Mouse (Mus musculus) urinary bladder, postnatal 4 days (tissue): ENCODE measurements around the gene Zbtb38.

Source experiments
- DNase-seq, 2 experiments: peaks; one replicate each; pipeline ENCODE4 v3.0.0; 2021 to 2022; ENCODE audit warnings: low spot score in 2 of 2

The Zbtb38 gene

GRCm38 (mm10) chr9:96684866-96685599 lies 67.6 kb downstream of the Zbtb38 start:
- DNase-seq, result peak in 1 of 2 experiments; percentile 50

- DNase-seq, result peak in 1 of 2 experiments; percentile 10
Measured at GRCm38 (mm10) chr9:96684165-96684792, 68.4 kb downstream of the Zbtb38 start.

- DNase-seq, result peak in 1 of 2 experiments; percentile 26
Measured at GRCm38 (mm10) chr9:96678611-96679010, 74.0 kb downstream of the Zbtb38 start.

GRCm38 (mm10) chr9:96677711-96678110 lies 74.9 kb downstream of the Zbtb38 start:
- DNase-seq, result peak in 1 of 2 experiments; percentile 20

- DNase-seq, result peak in 1 of 2 experiments; percentile 17
Measured at GRCm38 (mm10) chr9:96676671-96677070, 76.0 kb downstream of the Zbtb38 start.

- peak in 1 of 2 experiments; percentile 41 for DNase-seq
Measured at GRCm38 (mm10) chr9:96675763-96676640, 76.6 kb downstream of the Zbtb38 start.

- DNase-seq, result peak in 1 of 2 experiments; percentile 58
Measured at GRCm38 (mm10) chr9:96675071-96675762, 77.4 kb downstream of the Zbtb38 start.

GRCm38 (mm10) chr9:96674301-96674700 lies 78.3 kb downstream of the Zbtb38 start:
- DNase-seq, result peak in 1 of 2 experiments; percentile 54

- DNase-seq, result peak in 1 of 2 experiments; percentile 56
Measured at GRCm38 (mm10) chr9:96672466-96672865, 80.2 kb downstream of the Zbtb38 start.

- peak in 1 of 2 experiments; percentile 49 for DNase-seq
Measured at GRCm38 (mm10) chr9:96671249-96671648, 81.4 kb downstream of the Zbtb38 start.

- peak; percentile 91 to 94 for DNase-seq
Measured at GRCm38 (mm10) chr9:96669877-96670276, 82.8 kb downstream of the Zbtb38 start.

- peak; percentile 42 to 76 for DNase-seq
Measured at GRCm38 (mm10) chr9:96668628-96669027, 84.0 kb downstream of the Zbtb38 start.

- peak in 1 of 2 experiments; percentile 12 for DNase-seq
Measured at GRCm38 (mm10) chr9:96660510-96661244, 92.0 kb downstream of the Zbtb38 start.

GRCm38 (mm10) chr9:96659801-96660200 lies 92.8 kb downstream of the Zbtb38 start:
- DNase-seq, result no peak

GRCm38 (mm10) chr9:96653538-96653937 lies 99.1 kb downstream of the Zbtb38 start:
- no peak for DNase-seq

- no peak for DNase-seq
Measured at GRCm38 (mm10) chr9:96652763-96653162, 99.9 kb downstream of the Zbtb38 start.

GRCm38 (mm10) chr9:96650807-96651206 lies 101.8 kb downstream of the Zbtb38 start:
- DNase-seq, result no peak

- DNase-seq, result no peak
Measured at GRCm38 (mm10) chr9:96649924-96650323, 102.7 kb downstream of the Zbtb38 start.

- no peak for DNase-seq
Measured at GRCm38 (mm10) chr9:96649362-96649761, 103.3 kb downstream of the Zbtb38 start.

GRCm38 (mm10) chr9:96646668-96647295 lies 105.8 kb downstream of the Zbtb38 start:
- no peak for DNase-seq
